Comparison of ENCODE assay signal across 9 mouse cellular contexts in the genomic region with DNA sequence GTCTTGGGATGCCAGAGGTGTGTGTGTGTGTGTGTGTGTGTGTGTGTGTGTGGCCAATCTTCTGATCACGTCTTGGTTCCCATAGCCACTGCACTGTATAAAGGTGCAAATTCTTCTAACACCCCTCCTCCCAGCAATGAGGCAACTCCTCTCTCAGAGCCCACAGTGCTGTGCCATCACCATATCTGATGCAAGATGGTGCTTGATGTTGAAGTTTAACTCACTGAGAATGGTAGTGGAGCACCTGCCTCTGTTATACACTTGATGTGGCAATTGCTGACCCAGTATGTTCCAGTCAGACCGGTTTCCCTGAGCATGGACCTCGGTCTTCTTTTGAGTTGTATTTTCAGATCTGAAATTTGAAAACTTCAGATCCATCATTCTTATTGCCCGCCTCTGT.
"Had no signal": no experiment of that assay in that cellular context is flagged by ENCODE, and none has a peak within 500 bp of the region (broad histone marks: within the 10 kb centered on the region; RNA-seq: fewer than 3 reads in every experiment).

No protein-coding gene starts in this region.

- DNase-seq: midbrain, embryonic 14.5 days; retina, postnatal 1 day; right cerebral cortex, adult 18-20 months; right cerebral cortex, postnatal 25 days; right cerebral cortex, postnatal 4 days; spleen, adult 18-20 months; thymus, adult 18-20 months; thymus, postnatal 14 days; thymus, postnatal 36 days had no signal
